Mouse (Mus musculus): ENCODE data around the gene Atp11a.

GRCm38 (mm10) chr8:12917831-12918230 lies 161.0 kb downstream of the Atp11a start:
- TF ChIP-seq GATA1 (IDR thresholded peaks at IDR 0.05; ENCODE audit: low read length), result no peak
- no peak for TF ChIP-seq TAL1 (IDR thresholded peaks at IDR 0.05; ENCODE audit: low read length)

Data from erythroblast, embryonic 14.5 days (primary cell).